Mouse (Mus musculus) myocyte (in vitro differentiated cells): ENCODE data around the gene Pcbp4.

ENCODE experiments used
- E2F4 ChIP-seq: IDR thresholded peaks from one replicate; pipeline ENCODE4 v1.6.1; 2011; ENCODE audit warnings: mild to moderate bottlenecking, control low read depth, moderate library complexity; ENCODE audit not compliant: insufficient read depth
- MYOG ChIP-seq, 3 experiments: IDR thresholded peaks; one replicate each; pipeline ENCODE4 v1.6.1; 2011; ENCODE audit warnings: control low read depth in 2 of 3, low read depth in 2 of 3, mild to moderate bottlenecking in 2 of 3; ENCODE audit not compliant: insufficient read length in 2 of 3, control insufficient read depth in 1 of 3, insufficient read depth in 1 of 3
- POLR2A ChIP-seq: IDR thresholded peaks from one replicate; pipeline ENCODE4 v1.6.1; 2011; ENCODE audit warnings: low read depth, mild to moderate bottlenecking, control low read depth, moderate library complexity; ENCODE audit not compliant: insufficient read length
- TCF12 ChIP-seq: IDR thresholded peaks from one replicate; pipeline ENCODE4 v1.6.1; 2011; ENCODE audit warnings: mild to moderate bottlenecking, control low read depth; ENCODE audit not compliant: poor library complexity, insufficient read depth, severe bottlenecking

- no peak for TF ChIP-seq E2F4
- TF ChIP-seq POLR2A, result no peak
- no peak for TF ChIP-seq TCF12
- TF ChIP-seq MYOG (IDR thresholded peaks at IDR 0.05; ENCODE audit: control insufficient read depth in 1 of 3, insufficient read depth in 1 of 3, insufficient read length in 2 of 3, low read depth in 2 of 3), result no peak
These were observed 7.9 kb downstream of the Pcbp4 start for GRCm38 (mm10) chr9:106461026-106461415.
